Mouse (Mus musculus): Measurements from ENCODE around the gene H2al1a.
"Not testable (repeated sequence)": the region's sequence is repeated elsewhere in the genome, so short reads cannot be mapped to it uniquely, and the experiment has no call there.

- TF ChIP-seq EP300 (optimal IDR thresholded peaks at IDR 0.05); CTCF (IDR thresholded peaks at IDR 0.05; ENCODE audit: low read depth): not testable (repeated sequence)
These were observed 28.5 kb downstream of the H2al1a start, which contains the start of gene H2al1j for GRCm38 (mm10) chrX:11327522-11327921.
